Mouse (Mus musculus): Measurements from ENCODE around the gene Gm20696. TPM values are rescaled to one million over a fixed set of nuclear protein-coding genes. Genes with fewer than 3 reads are reported as not detected.
A peak's percentile ranks its signal among the peaks of the same experiment; 100 is the strongest.

Gm20696 gene
- polyA plus RNA-seq, 1 experiment from 2014 or later = 2.7 TPM

- Histone ChIP-seq H3K9ac (no peak overlapping the region), H3K36me3 (no peaks in the 10 kb centered on the region), H3K4me2 (replicated peaks) (no peak overlapping the region), H3K27me3 (replicated peaks) (no peaks in the 10 kb centered on the region), H3K9me3 (no peaks in the 10 kb centered on the region), H3K27ac (no peak overlapping the region), H3K4me3 (replicated peaks) (no peak overlapping the region), H3K4me1 (replicated peaks) (no peaks in the 10 kb centered on the region)
- WGBS = 70% methylated on average over 14 of the region's 14 CpGs
- ATAC-seq = no peak
These were observed 357.0 kb downstream of the Gm20696 start for GRCm38 (mm10) chr6:99309466-99310170.

- no peak for ATAC-seq
- 93% methylated on average over 3 of the region's 3 CpGs for WGBS
- H3K9ac ChIP-seq = no peak overlapping the region
These were observed 360.8 kb downstream of the Gm20696 start for GRCm38 (mm10) chr6:99305751-99306150.

GRCm38 (mm10) chr6:99305236-99305635 is 361.4 kb downstream of the Gm20696 start:
- Histone ChIP-seq H3K4me1 (replicated peaks) (no peaks in the 10 kb centered on the region), H3K4me3 (replicated peaks) (no peak overlapping the region), H3K36me3 (no peaks in the 10 kb centered on the region), H3K27me3 (replicated peaks) (no peaks in the 10 kb centered on the region), H3K4me2 (replicated peaks) (no peak overlapping the region), H3K27ac (no peak overlapping the region), H3K9ac (no peak overlapping the region), H3K9me3 (no peaks in the 10 kb centered on the region)
- 91% methylated on average over 3 of the region's 3 CpGs for WGBS
- no peak for ATAC-seq

More at GRCm38 (mm10) chr6:99305751-99306150, 360.8 kb downstream of the Gm20696 start:
- no peaks in the 10 kb centered on the region for H3K9me3 ChIP-seq
- no peaks in the 10 kb centered on the region for H3K27me3 ChIP-seq (replicated peaks)
- no peak overlapping the region for H3K4me2 ChIP-seq (replicated peaks)
- H3K27ac ChIP-seq = no peak overlapping the region
- H3K4me3 ChIP-seq (replicated peaks) = no peak overlapping the region
- H3K36me3 ChIP-seq = no peaks in the 10 kb centered on the region
- H3K4me1 ChIP-seq (replicated peaks) = no peaks in the 10 kb centered on the region

- Histone ChIP-seq H3K27ac (no peak overlapping the region), H3K27me3 (replicated peaks) (no peaks in the 10 kb centered on the region), H3K9ac (no peak overlapping the region), H3K4me2 (replicated peaks) (no peak overlapping the region), H3K4me3 (replicated peaks) (no peak overlapping the region), H3K36me3 (no peaks in the 10 kb centered on the region), H3K9me3 (no peaks in the 10 kb centered on the region), H3K4me1 (replicated peaks) (no peaks in the 10 kb centered on the region)
- peak; percentile 47; the same call in 1 of the 2 replicates for ATAC-seq
- 78% methylated on average over 6 of the region's 6 CpGs for whole genome bisulfite sequencing
These were observed 363.7 kb downstream of the Gm20696 start for GRCm38 (mm10) chr6:99302662-99303435.

- Histone ChIP-seq H3K27ac (no peak overlapping the region), H3K4me3 (replicated peaks) (no peak overlapping the region), H3K9ac (no peak overlapping the region), H3K27me3 (replicated peaks) (no peaks in the 10 kb centered on the region), H3K9me3 (no peaks in the 10 kb centered on the region), H3K36me3 (no peaks in the 10 kb centered on the region), H3K4me1 (replicated peaks) (no peaks in the 10 kb centered on the region), H3K4me2 (replicated peaks) (no peak overlapping the region)
- WGBS = 75% methylated on average over 8 of the region's 8 CpGs
- no peak for ATAC-seq
These were observed 364.7 kb downstream of the Gm20696 start for GRCm38 (mm10) chr6:99301923-99302322.

- Histone ChIP-seq H3K4me2 (replicated peaks) (no peak overlapping the region), H3K27me3 (replicated peaks) (no peaks in the 10 kb centered on the region), H3K27ac (no peak overlapping the region), H3K9me3 (no peaks in the 10 kb centered on the region), H3K36me3 (no peaks in the 10 kb centered on the region), H3K4me1 (replicated peaks) (no peaks in the 10 kb centered on the region), H3K9ac (no peak overlapping the region), H3K4me3 (replicated peaks) (no peak overlapping the region)
- WGBS = 89% methylated on average over 6 of the region's 6 CpGs
- ATAC-seq = no peak
These were observed 366.4 kb downstream of the Gm20696 start for GRCm38 (mm10) chr6:99300235-99300634.

GRCm38 (mm10) chr6:99299196-99299595 is 367.4 kb downstream of the Gm20696 start:
- no peaks in the 10 kb centered on the region for H3K9me3 ChIP-seq
- H3K36me3 ChIP-seq = no peaks in the 10 kb centered on the region
- H3K27ac ChIP-seq = no peak overlapping the region
- H3K4me2 ChIP-seq (replicated peaks) = no peak overlapping the region
- no peak overlapping the region for H3K4me3 ChIP-seq (replicated peaks)
- ATAC-seq = no peak
- H3K4me1 ChIP-seq (replicated peaks) = no peaks in the 10 kb centered on the region
- 83% methylated on average over 14 of the region's 14 CpGs for WGBS
- H3K27me3 ChIP-seq (replicated peaks) = no peaks in the 10 kb centered on the region
- H3K9ac ChIP-seq = no peak overlapping the region

- WGBS = 68% methylated on average over 5 of the region's 5 CpGs
- H3K4me2 ChIP-seq (replicated peaks) = no peak overlapping the region
- H3K36me3 ChIP-seq = no peaks in the 10 kb centered on the region
- H3K9me3 ChIP-seq = no peaks in the 10 kb centered on the region
- H3K27ac ChIP-seq = no peak overlapping the region
- no peaks in the 10 kb centered on the region for H3K27me3 ChIP-seq (replicated peaks)
- H3K4me3 ChIP-seq (replicated peaks) = no peak overlapping the region
- no peak for ATAC-seq
- H3K4me1 ChIP-seq (replicated peaks) = no peaks in the 10 kb centered on the region
- no peak overlapping the region for H3K9ac ChIP-seq
These were observed 369.1 kb downstream of the Gm20696 start for GRCm38 (mm10) chr6:99297535-99297934.

GRCm38 (mm10) chr6:99295495-99295894 is 371.1 kb downstream of the Gm20696 start:
- H3K27ac ChIP-seq = no peak overlapping the region
- H3K4me2 ChIP-seq (replicated peaks) = no peak overlapping the region
- 73% methylated on average over 8 of the region's 8 CpGs for WGBS
- no peaks in the 10 kb centered on the region for H3K36me3 ChIP-seq
- no peak for ATAC-seq
- no peak overlapping the region for H3K9ac ChIP-seq
- H3K9me3 ChIP-seq = no peaks in the 10 kb centered on the region
- H3K4me3 ChIP-seq (replicated peaks) = no peak overlapping the region
- no peaks in the 10 kb centered on the region for H3K27me3 ChIP-seq (replicated peaks)
- H3K4me1 ChIP-seq (replicated peaks) = no peaks in the 10 kb centered on the region

- Histone ChIP-seq H3K36me3 (no peaks in the 10 kb centered on the region), H3K4me3 (replicated peaks) (no peak overlapping the region), H3K4me2 (replicated peaks) (no peak overlapping the region), H3K9ac (no peak overlapping the region), H3K27me3 (replicated peaks) (no peaks in the 10 kb centered on the region), H3K4me1 (replicated peaks) (no peaks in the 10 kb centered on the region), H3K9me3 (no peaks in the 10 kb centered on the region), H3K27ac (no peak overlapping the region)
- no peak for ATAC-seq
- WGBS = 62% methylated on average over 4 of the region's 4 CpGs
These were observed 377.4 kb downstream of the Gm20696 start for GRCm38 (mm10) chr6:99289220-99289619.

- Histone ChIP-seq H3K27ac (no peak overlapping the region), H3K4me2 (replicated peaks) (no peak overlapping the region), H3K4me1 (replicated peaks) (no peaks in the 10 kb centered on the region), H3K36me3 (no peaks in the 10 kb centered on the region), H3K27me3 (replicated peaks) (no peaks in the 10 kb centered on the region), H3K9ac (no peak overlapping the region), H3K4me3 (replicated peaks) (no peak overlapping the region), H3K9me3 (no peaks in the 10 kb centered on the region)
- ATAC-seq = peak; percentile 78
- 49% methylated on average over 3 of the region's 3 CpGs for WGBS
These were observed 381.6 kb downstream of the Gm20696 start for GRCm38 (mm10) chr6:99285026-99285425.

- Histone ChIP-seq H3K9me3 (no peaks in the 10 kb centered on the region), H3K4me3 (replicated peaks) (no peak overlapping the region), H3K4me1 (replicated peaks) (no peaks in the 10 kb centered on the region), H3K9ac (no peak overlapping the region), H3K27ac (no peak overlapping the region), H3K4me2 (replicated peaks) (no peak overlapping the region), H3K36me3 (no peaks in the 10 kb centered on the region), H3K27me3 (replicated peaks) (no peaks in the 10 kb centered on the region)
- 79% methylated on average over 4 of the region's 4 CpGs for WGBS
- no peak for ATAC-seq
These were observed 382.6 kb downstream of the Gm20696 start for GRCm38 (mm10) chr6:99284019-99284418.

Measured in intestine, embryonic 15.5 days (tissue).